Mouse (Mus musculus) liver, postnatal 0 days (tissue): ENCODE measurements around the gene Trim17. TPM values are rescaled to one million over a fixed set of nuclear protein-coding genes. Genes with fewer than 3 reads are reported as not detected.

Experiments used
- ATAC-seq: fragments of 200-750 bp; cut with Nextera tagmentation; 2 replicates; pipeline ENCODE4 v1.8.0; 2017; ENCODE audit warnings: mild to moderate bottlenecking, moderate library complexity
- DNase-seq: peaks from one replicate; pipeline ENCODE4 v3.0.0-alpha.2; 2016
- H3K27ac ChIP-seq: fragments of 300-500 bp; sonication (generic); 2 replicates; pipeline ENCODE4 v1.5.1; 2014; ENCODE audit warnings: antibody characterized with exemption, moderate library complexity, mild to moderate bottlenecking, low read depth
- H3K27me3 ChIP-seq: fragments of 300-500 bp; sonication (generic); 2 replicates; pipeline ENCODE4 v1.6.1; 2014; ENCODE audit warnings: low read length, control low read depth, mixed read lengths; ENCODE audit not compliant: insufficient read depth
- H3K36me3 ChIP-seq: fragments of 300-500 bp; sonication (generic); replicated peaks from 2 replicates; pipeline ENCODE4 v1.6.1; 2014; ENCODE audit warnings: mild to moderate bottlenecking, control low read depth, low read length, moderate library complexity, mixed read lengths; ENCODE audit not compliant: insufficient read depth
- H3K4me1 ChIP-seq: fragments of 300-500 bp; sonication (generic); 2 replicates; pipeline ENCODE4 v1.6.1; 2014; ENCODE audit warnings: antibody characterized with exemption, mild to moderate bottlenecking, control low read depth; ENCODE audit not compliant: insufficient read depth
- H3K4me2 ChIP-seq: fragments of 300-500 bp; sonication (generic); 2 replicates; pipeline ENCODE4 v1.6.1; 2014; ENCODE audit warnings: low read depth, mild to moderate bottlenecking, low read length, moderate library complexity, mixed read lengths
- H3K4me3 ChIP-seq: fragments of 300-500 bp; sonication (generic); 2 replicates; pipeline ENCODE4 v1.5.1; 2014; ENCODE audit warnings: low read depth, low read length
- H3K9ac ChIP-seq: fragments of 300-500 bp; sonication (generic); replicated peaks from 2 replicates; pipeline ENCODE4 v1.6.1; 2014; ENCODE audit warnings: mild to moderate bottlenecking, moderate library complexity
- H3K9me3 ChIP-seq: fragments of 300-500 bp; sonication (generic); 2 replicates; pipeline ENCODE4 v1.6.1; 2016; ENCODE audit warnings: mild to moderate bottlenecking, control low read depth, low read length, mixed read lengths
- CTCF ChIP-seq: sonication (generic); IDR thresholded peaks from 2 replicates; pipeline ENCODE4 v1.5.1; 2016; ENCODE audit warnings: antibody characterized with exemption, low read depth
- EP300 ChIP-seq: IDR thresholded peaks from 2 replicates; pipeline ENCODE4 v1.6.1; 2016; ENCODE audit warnings: antibody characterized with exemption, low read depth, mild to moderate bottlenecking
- WGBS: fragments of 180-500 bp; shearing (Covaris S2); extraction: QIAGEN DNeasy Blood & Tissue Kit; methylation state at CpG from one replicate; pipeline ENCODE4 v1.1.7; 2014; ENCODE audit not compliant: insufficient replicate concordance; 5-methylcytosine and 5-hydroxymethylcytosine counted together
- polyA plus RNA-seq: library from polyadenylated mRNA; unstranded; fragments of >200 nt; fragmentation: Nextera tagmentation; extraction: Ambion mirVana; gene quantifications from 2 replicates; pipeline ENCODE4 v1.2.1, GENCODE M21; 2015

The Trim17 gene
- polyA plus RNA-seq, result 0.11 and 0.15 TPM in 2 replicates

GRCm38 (mm10) chr11:58954420-58955142 is at the start of gene Trim17, which contains the start of gene Hist3h2a:
Trim17 (plus strand) TSS chr11:58954685.
Hist3h2a (plus strand) TSS chr11:58954685.
- H3K9ac ChIP-seq, result peak within 1 kb of the TSS; percentile 99
- TF ChIP-seq CTCF (peak; percentile 75), EP300 (peak; percentile 91)
- ATAC-seq (peak; percentile 89), DNase-seq (peak; percentile 86)
- H3K4me3 ChIP-seq, result peak within 1 kb of the TSS; percentile 89
- no peaks in the 10 kb centered on the region for H3K9me3 ChIP-seq
- peak within 1 kb of the TSS; percentile 84 for H3K4me2 ChIP-seq
- peak within 1 kb of the TSS; percentile 99 for H3K27ac ChIP-seq
- peaks cover 29% of the 10 kb centered on the region for H3K4me1 ChIP-seq
- under 1% methylated on average over 46 of the region's 49 CpGs for WGBS
- peaks cover 19% of the 10 kb centered on the region for H3K36me3 ChIP-seq
- peaks cover 9% of the 10 kb centered on the region for H3K27me3 ChIP-seq

DNA sequence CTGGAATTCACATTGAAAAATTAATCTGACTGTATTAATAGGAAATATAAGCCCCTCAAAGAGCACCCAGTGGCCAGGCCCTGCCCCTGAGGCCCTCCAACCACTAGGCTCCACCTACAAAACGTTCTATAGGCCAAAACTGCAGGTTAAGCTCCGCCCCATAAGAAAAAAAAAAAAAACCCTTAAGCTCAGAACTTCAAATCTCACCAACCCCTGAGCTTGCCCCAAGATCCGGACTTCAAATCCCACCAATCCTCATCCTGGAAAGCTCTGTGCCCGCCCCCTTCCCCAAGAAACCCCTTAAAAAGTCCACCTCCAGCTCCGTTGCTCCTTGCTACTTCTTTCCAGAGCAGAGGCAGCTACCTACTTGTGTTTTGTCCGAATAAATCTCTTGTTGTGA is 49.6 kb upstream of the Trim17 start:
- H3K9me3 ChIP-seq, result no peaks in the 10 kb centered on the region
- no peak overlapping the region; the same call in 1 of the 2 replicates for H3K9ac ChIP-seq
- peaks cover 17% of the 10 kb centered on the region for H3K36me3 ChIP-seq
- no peak for ATAC-seq
- H3K4me1 ChIP-seq, result peaks cover 25% of the 10 kb centered on the region
- WGBS, result 57% methylated on average over 6 of the region's 6 CpGs
- TF ChIP-seq EP300 (no peak), CTCF (no peak)
- peak overlapping the region; percentile 87 for H3K4me2 ChIP-seq
- H3K27ac ChIP-seq, result peak overlapping the region; percentile 96
- no peaks in the 10 kb centered on the region for H3K27me3 ChIP-seq
- no peak for DNase-seq
- peak overlapping the region; percentile 67 for H3K4me3 ChIP-seq

GRCm38 (mm10) chr11:58913776-58914175 is 40.7 kb upstream of the Trim17 start:
- Histone ChIP-seq H3K27me3 (no peaks in the 10 kb centered on the region), H3K4me1 (peaks cover 25% of the 10 kb centered on the region), H3K36me3 (no peaks in the 10 kb centered on the region), H3K9ac (peak overlapping the region; percentile 68), H3K27ac (peak overlapping the region; percentile 83), H3K4me2 (peak overlapping the region; percentile 84), H3K9me3 (no peaks in the 10 kb centered on the region), H3K4me3 (peak overlapping the region; percentile 43)
- WGBS, result 36% methylated on average over 1 of the region's 1 CpGs
- ATAC-seq, result peak; percentile 59
- peak; percentile 65; the same call in 1 of the 2 replicates for TF ChIP-seq EP300
- TF ChIP-seq CTCF, result no peak
- DNase-seq, result no peak

DNA sequence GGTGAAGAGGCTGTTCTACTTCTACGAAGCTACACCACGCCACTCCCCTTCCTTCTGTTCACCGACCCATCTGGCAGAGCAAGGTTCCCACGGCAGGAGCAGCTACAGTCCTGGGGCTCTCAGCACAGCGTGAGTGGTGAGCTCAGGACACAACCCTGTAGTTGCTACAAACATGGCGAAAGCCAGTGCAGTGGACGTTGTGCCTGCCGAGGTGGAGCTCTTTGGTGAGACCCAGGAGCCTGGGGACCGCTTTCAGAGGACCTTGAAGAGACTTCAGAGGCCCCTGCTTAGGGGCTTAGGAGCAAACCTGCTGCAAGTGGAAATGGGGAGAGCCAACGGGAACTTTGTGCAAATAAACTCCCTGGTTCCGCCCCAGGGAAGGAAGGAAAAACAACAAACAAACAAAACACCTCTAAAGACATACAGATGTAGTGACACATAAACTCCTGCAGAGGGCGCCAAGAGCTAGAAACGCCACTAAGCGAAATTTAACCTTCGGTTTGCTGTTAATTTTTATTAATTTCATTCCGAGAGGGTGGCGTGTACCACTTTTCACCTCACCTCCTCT is 39.9 kb upstream of the Trim17 start:
- Histone ChIP-seq H3K4me1 (peaks cover 25% of the 10 kb centered on the region), H3K27ac (peak overlapping the region; percentile 83), H3K4me3 (peak overlapping the region; percentile 43), H3K9ac (peak overlapping the region; percentile 68), H3K27me3 (no peaks in the 10 kb centered on the region), H3K4me2 (peak overlapping the region; percentile 84), H3K9me3 (no peaks in the 10 kb centered on the region), H3K36me3 (no peaks in the 10 kb centered on the region)
- TF ChIP-seq CTCF, result peak; percentile 85
- TF ChIP-seq EP300, result no peak; the same call in 1 of the 2 replicates
- 6% methylated on average over 17 of the region's 17 CpGs for WGBS
- peak; percentile 59 for DNase-seq
- peak; percentile 43 for ATAC-seq

DNA sequence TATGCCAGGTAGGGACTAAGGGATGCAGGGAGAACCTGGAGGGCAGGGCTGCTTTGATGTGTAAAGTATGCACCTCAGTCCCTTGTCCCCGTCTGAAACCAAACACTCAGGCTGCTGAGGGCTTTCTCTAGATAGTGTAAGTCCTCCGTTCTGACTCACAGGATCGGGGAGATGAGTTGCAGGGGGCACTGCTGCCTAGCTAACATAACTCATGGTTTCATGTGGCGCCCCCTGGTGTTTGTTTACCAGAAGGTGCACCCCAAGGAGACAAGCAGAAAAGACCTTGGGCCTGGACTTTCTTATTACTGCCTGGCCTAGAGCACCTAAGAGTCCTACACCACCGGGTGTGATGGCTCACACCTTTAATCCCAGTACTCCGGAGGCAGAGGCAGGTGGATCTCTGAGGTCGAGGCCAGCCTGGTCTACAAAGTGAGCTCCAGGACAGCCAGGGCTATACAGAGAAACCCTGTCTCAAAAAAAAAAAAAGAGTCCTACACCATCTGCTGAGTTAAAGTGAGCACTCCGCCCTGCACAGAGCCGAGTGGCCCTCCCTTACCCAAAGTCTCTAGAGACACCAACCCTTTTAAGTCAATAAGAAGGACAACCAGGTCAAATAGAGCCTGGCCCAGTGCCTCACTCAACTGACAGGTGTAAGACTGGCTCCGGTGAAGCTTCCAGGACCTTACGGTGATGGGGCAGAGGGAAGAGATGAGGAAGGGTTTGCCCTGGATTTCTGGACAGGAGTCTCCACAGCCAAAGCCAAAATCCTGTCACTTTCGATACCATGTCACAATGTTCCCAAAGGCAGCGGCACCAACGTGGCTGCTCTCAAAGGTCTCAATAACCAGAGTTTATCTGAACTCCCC is 37.4 kb upstream of the Trim17 start:
- WGBS, result 35% methylated on average over 14 of the region's 14 CpGs
- H3K9me3 ChIP-seq, result no peaks in the 10 kb centered on the region
- peak overlapping the region; percentile 72 for H3K9ac ChIP-seq
- peak overlapping the region; percentile 62 for H3K4me3 ChIP-seq
- peaks cover 25% of the 10 kb centered on the region for H3K4me1 ChIP-seq
- DNase-seq (peak; percentile 88), ATAC-seq (peak; percentile 62)
- peaks cover 7% of the 10 kb centered on the region; the same call in 1 of the 2 replicates for H3K36me3 ChIP-seq
- no peak; the same call in 1 of the 2 replicates for TF ChIP-seq EP300
- peak; percentile 89 for TF ChIP-seq CTCF
- H3K27ac ChIP-seq, result peak overlapping the region; percentile 92
- no peaks in the 10 kb centered on the region for H3K27me3 ChIP-seq
- peak overlapping the region; percentile 68 for H3K4me2 ChIP-seq
